Mouse (Mus musculus): ENCODE measurements around the gene Cox7a1.

Cox7a1 gene

GRCm38 (mm10) chr7:30219293-30220007 is 35.5 kb downstream of the Cox7a1 start:
- peak; percentile 47 for DNase-seq (ENCODE audit: extremely low spot score, low read depth, low spot score)

GRCm38 (mm10) chr7:30220008-30220356 is 36.0 kb downstream of the Cox7a1 start:
- DNase-seq (ENCODE audit: extremely low spot score, low read depth, low spot score), result no peak

- DNase-seq (ENCODE audit: extremely low spot score, low read depth, low spot score), result no peak
Observed at GRCm38 (mm10) chr7:30221433-30221832, 37.5 kb downstream of the Cox7a1 start.

- no peak for DNase-seq (ENCODE audit: extremely low spot score, low read depth, low spot score)
Observed at GRCm38 (mm10) chr7:30222205-30222604, 38.3 kb downstream of the Cox7a1 start.

GRCm38 (mm10) chr7:30224206-30224605 is 40.3 kb downstream of the Cox7a1 start:
- DNase-seq (ENCODE audit: extremely low spot score, low read depth, low spot score), result no peak

GRCm38 (mm10) chr7:30231328-30231668 is 47.4 kb downstream of the Cox7a1 start:
- DNase-seq (ENCODE audit: extremely low spot score, low read depth, low spot score), result no peak

GRCm38 (mm10) chr7:30231669-30232454 is 47.9 kb downstream of the Cox7a1 start, which contains the start of the genes Polr2i and Tbcb:
Gene Polr2i, plus strand, starts transcription at chr7:30231948.
Gene Tbcb, minus strand, starts transcription at chr7:30232272.
- DNase-seq (ENCODE audit: extremely low spot score, low read depth, low spot score), result peak; percentile 95

- DNase-seq (ENCODE audit: extremely low spot score, low read depth, low spot score), result peak; percentile 31
Observed at GRCm38 (mm10) chr7:30232631-30233148, 48.7 kb downstream of the Cox7a1 start.

GRCm38 (mm10) chr7:30233387-30233786 is 49.4 kb downstream of the Cox7a1 start:
- no peak for DNase-seq (ENCODE audit: extremely low spot score, low read depth, low spot score)

- no peak for DNase-seq (ENCODE audit: extremely low spot score, low read depth, low spot score)
Observed at GRCm38 (mm10) chr7:30234276-30234858, 50.4 kb downstream of the Cox7a1 start.

GRCm38 (mm10) chr7:30235091-30235490 is 51.1 kb downstream of the Cox7a1 start:
- DNase-seq (ENCODE audit: extremely low spot score, low read depth, low spot score), result no peak

GRCm38 (mm10) chr7:30235625-30236024 is 51.7 kb downstream of the Cox7a1 start, which contains the start of gene Ovol3:
Gene Ovol3, minus strand, starts transcription at chr7:30235725.
- DNase-seq (ENCODE audit: extremely low spot score, low read depth, low spot score), result no peak
